Mouse (Mus musculus) gastrocnemius, adult 2 months (tissue): ENCODE results near the gene Ppm1n. TPM values are rescaled to one million over a fixed set of nuclear protein-coding genes. Genes with fewer than 3 reads are reported as not detected.
A peak's percentile ranks its signal among the peaks of the same experiment; 100 is the strongest.

ENCODE experiments used
- DNase-seq: peaks from one replicate; pipeline ENCODE4 v3.0.0; 2022
- H3K27ac ChIP-seq: fragments of 200-600 bp; 2 replicates; pipeline ENCODE4 v1.8.1; 2022; ENCODE audit warnings: mild to moderate bottlenecking
- H3K4me3 ChIP-seq: fragments of 200-600 bp; 2 replicates; pipeline ENCODE4 v1.8.1; 2022; ENCODE audit warnings: mild to moderate bottlenecking, moderate library complexity
- CTCF ChIP-seq: fragments of 200-600 bp; IDR thresholded peaks from 2 replicates; pipeline ENCODE4 v1.8.1; 2022; ENCODE audit warnings: antibody characterized with exemption, mild to moderate bottlenecking, moderate library complexity
- intact Hi-C: fragments of 180-260 bp; cut with DNase I; formaldehyde crosslinking; loops from one replicate; pipeline ENCODE4 v1.15.1; 2025
- total RNA-seq, 2 experiments: library from RNA; stranded (reverse); gene quantifications; 2 replicates each; pipeline ENCODE4 v1.2.3; 2021

Gene Ppm1n
- total RNA-seq, 2 experiments from 2014 or later, result 0.74 TPM; not detected in 1

DNA sequence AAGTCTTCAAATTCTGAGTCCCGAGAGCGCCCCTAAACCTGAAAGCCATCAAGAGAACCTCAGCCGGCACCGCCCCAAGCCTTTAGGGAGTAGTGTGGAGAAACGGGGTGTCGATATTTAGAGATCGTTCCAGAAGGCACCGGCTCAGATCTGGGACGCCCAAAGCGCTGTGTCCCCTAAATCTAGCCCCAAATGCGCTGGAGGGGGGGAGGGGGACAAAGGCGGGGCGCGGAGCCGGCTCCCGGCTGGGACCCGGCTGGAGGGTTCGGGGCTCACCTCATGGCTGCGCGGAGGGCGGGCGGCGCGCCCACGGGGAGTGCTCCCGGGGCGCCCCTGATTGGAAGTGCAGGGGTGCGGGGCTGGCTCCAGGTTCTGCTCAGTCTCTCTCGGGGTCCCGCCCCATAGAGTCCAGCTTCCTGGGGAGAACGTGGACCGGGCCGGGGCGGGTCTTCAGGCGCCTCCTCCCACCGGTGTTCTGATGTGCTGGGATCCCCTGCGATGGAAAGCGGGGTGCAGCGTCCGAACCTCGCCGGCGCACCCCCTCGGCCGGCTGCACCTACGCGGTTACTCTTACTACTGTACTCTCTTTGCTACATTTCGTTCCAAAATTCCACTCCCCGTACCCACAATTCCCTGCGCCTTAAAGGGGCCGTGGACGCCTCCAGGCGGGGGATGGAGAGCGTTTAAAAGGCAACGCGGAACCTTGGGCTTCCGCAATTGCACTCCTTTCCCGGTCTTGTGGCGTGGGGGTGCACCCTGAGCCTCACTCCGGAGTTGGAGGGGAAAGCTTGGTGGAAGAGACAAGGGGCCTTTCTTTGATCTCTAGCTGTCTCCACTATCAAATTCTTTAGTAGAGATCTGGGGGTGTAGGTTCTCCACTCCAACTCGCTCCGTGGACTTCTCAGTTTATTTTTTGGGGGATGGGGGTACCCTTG lies 8.4 kb downstream of the Ppm1n start, which contains the start of gene Vasp:
TSS of gene Vasp (minus strand) at position 580 of the 935 bp plus-strand sequence.
- intact Hi-C loops, result no loop called here
- TF ChIP-seq CTCF, result no peak
- H3K4me3 ChIP-seq, result peak within 1 kb of the TSS; percentile 95
- peak; percentile 86 for DNase-seq
- H3K27ac ChIP-seq, result peak within 1 kb of the TSS; percentile 93

DNA sequence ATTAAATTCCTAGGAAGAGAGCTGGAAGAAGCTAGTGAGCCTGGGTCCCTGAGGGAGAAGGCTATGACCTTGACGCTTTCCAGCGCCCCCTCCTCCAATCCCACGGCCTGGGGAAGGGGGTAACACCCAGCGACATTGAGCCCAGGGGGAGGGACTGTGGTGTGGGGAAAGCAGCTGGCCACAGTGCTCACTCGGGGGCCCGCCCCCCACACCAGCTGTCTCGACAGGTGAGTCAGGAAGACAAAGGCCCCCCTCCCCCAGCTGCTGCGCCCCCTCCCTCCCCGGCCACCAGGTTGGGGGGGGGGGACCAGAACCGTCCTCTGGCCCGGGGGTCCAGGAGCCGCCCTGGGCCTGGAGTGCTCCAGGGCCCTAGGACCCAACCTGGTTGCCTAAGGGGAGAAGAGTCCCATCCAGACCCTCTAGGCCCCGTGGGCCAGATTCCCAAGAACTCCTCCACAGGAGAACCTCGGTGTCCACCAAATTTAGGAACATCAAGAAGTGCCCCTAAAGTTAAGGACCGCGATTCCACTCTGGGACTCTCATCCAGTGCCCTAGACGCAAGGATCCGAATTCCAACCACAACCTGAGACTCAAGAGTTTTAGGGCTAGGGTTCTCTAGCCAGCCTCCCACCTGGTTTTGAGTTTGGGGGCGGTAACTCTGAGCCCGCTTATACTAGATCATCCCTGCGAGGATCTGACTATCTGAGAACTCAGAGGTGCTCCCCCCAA lies 9.2 kb downstream of the Ppm1n start:
- peak; percentile 41 for DNase-seq
- intact Hi-C loops, result no loop called here
- TF ChIP-seq CTCF, result no peak
- peak overlapping the region; percentile 93 for H3K27ac ChIP-seq
- H3K4me3 ChIP-seq, result peak overlapping the region; percentile 95

DNA sequence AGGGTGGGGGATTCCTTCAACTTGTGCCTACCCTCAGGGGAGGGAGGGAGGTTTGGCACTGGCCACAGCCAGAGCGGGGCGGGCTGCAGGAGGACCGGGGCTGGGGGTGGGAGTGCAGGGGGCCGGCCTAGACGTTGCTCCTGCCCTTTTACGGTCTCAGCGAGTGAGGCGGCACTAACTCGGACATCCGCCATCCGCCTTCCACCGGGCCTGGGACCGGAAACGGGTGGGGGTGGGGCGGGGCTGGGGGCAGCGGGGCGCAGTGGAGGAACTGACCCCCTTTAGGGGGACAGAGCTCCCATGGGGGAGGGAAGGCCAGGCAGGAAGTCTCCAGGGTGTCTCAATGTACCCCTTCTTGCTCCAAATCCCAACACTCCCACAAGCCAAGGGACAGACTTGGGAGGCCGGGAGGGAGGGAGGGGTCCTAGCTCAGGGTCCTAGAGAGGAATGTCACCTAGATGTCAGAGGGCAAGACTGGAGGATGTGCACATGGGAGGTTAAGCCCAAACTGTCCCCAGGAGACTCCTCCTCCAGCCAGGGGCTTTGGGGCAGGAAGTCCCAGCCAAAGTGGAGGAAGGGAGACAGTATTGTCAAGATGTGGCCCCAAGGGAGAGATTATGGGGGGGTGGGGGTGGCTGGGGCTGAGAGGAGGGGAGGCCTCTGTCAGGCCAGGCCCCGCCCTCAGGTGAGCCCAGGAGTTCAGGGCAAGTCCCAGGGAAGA lies 10.0 kb downstream of the Ppm1n start:
- Histone ChIP-seq H3K27ac (peak overlapping the region; percentile 93), H3K4me3 (peak overlapping the region; percentile 95)
- DNase-seq, result peak; percentile 82
- intact Hi-C loops, result no loop called here
- no peak for TF ChIP-seq CTCF

DNA sequence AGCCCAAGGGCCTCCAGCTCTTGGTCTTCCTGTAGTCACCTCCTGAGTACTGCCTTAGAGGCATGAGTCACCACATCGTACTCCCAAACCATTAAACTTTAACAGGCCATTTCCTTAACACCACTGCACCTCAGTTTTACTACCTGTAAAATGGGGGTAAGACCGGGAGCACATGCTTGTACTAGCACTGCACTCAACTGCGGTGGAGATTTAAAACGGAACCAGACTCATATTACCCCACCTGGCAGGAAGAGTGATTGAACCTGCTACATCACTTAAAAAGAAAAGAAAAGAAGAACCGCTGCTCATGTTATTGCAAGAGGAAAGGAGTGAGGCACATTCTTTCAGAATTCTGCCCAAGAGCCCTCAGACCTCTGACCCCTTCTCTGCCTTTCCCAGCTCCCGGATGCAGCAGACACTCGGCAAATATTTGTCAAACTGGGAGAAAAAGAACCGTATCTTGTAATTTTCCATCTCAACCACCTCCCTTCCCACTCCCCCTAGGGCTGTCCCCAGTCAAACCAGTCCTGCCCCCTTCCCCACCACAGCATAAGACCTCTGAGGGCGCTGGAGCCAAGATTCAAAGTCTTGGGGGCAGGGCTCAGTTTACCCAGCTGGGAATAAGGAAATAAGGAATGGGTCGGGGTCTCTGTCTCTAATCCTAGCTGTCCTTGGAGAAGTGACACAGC lies 10.7 kb downstream of the Ppm1n start:
- H3K27ac ChIP-seq, result peak overlapping the region; percentile 93
- no peak for DNase-seq
- TF ChIP-seq CTCF, result no peak
- H3K4me3 ChIP-seq, result peak overlapping the region; percentile 95
- intact Hi-C loops, result no loop called here

DNA sequence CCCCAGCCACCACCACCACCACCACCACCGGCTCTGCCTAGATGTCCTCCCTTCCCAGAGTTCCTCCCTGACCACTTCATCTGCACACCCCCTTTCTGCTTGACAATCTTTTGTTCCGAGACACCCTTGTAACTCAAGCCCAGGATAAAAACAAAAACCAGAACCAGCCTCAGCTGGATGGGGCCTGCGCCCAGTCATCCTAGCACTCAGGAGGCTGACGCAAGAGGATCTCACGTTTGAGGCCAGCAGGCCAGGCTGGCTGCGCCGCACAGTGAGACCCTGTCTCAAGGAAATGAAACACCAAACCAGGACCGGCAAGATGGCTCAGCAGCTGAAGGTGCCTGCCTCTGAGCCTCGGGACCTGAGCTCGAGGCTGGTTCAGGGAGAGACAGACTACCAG lies 12.8 kb downstream of the Ppm1n start:
- Histone ChIP-seq H3K27ac (peak overlapping the region; percentile 93), H3K4me3 (peak overlapping the region; percentile 33; the same call in 1 of the 2 replicates)
- TF ChIP-seq CTCF, result no peak
- peak; percentile 54 for DNase-seq
- intact Hi-C loops, result no loop called here

DNA sequence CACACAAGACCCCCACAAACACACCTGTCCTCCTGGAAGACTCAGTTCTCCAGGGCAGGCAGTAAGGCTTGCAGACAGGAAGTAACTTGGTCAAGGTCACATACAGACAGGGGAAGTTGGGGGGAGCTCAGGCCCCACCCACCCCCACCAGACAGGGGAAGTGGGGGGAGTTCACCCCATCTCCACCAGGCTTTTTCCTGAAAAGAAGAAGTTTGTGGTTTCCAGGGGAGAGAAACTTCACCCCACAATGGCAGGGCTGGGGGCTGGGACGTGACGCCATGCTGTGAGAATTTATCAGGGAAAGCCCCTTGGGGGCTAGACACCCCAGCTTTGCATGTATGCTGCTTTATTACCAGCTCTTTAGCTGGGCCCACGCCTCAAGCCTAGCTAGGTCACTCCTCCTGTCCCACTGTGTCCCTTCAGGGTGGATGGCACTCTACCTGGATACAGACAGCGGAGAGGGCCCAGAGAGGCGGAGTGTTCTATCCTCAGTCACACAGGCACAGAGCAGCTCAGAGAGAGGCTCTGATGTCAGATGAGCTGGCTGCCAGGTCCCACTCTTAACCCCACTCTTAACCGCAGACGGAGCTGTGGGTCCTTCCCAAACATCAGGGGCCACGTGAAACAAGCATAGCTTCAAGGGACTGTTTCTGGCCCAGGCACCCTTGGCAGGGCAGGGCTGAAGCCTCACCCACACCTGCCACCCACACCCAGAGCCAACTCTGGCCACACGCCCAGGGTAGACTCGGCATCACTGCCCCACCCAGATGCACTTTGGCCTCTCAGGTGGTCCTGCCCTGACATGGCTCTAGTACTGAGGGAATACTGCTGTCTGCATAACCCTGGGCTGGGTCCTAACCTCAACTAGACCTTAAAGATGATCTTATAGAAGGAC lies 13.7 kb downstream of the Ppm1n start:
- no peak for TF ChIP-seq CTCF
- intact Hi-C loops, result no loop called here
- Histone ChIP-seq H3K27ac (peak overlapping the region; percentile 93), H3K4me3 (peak overlapping the region; percentile 30)
- DNase-seq, result peak; percentile 66

DNA sequence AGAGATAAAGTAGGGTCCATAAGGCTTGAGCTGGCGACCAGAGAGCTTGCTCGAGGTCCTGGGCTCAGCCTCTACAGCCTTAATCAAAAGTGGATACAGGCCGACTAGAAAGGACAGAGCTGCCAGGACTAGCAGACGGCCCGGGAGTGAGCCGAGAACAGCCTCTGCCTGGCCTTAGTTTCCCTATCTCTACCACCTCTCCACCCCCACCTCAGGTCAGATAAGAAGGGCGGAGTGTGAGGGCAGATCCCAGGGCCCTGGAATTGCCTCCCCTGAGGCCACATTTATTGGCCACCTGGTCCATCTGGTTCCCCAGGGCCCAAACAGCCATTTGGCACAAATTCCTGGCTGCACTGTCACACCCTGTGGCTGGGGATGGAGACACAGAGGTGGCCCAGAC lies 14.7 kb downstream of the Ppm1n start:
- Histone ChIP-seq H3K4me3 (peak overlapping the region; percentile 21; the same call in 1 of the 2 replicates), H3K27ac (peak overlapping the region; percentile 93)
- peak; percentile 60 for DNase-seq
- TF ChIP-seq CTCF, result no peak
- intact Hi-C loops, result no loop called here

DNA sequence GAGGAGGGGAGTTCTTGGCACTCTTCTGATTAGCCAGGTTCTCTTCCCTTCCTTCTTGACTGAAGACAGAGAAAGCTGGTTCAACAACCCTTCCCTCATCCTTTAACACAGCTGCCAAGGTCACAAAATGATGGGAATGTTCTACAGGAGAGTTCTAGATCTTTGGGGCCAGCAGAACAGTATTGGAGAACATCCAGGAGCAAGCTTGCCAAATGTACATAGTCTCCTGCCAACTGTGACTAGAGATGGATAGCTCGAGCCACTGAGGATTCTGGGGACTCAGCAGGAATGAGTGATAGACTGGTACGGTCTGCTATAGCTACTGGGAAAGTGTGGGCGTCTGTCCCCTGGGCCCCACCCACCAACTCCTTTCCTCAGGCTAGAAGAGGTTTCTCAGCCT lies 21.5 kb downstream of the Ppm1n start:
- intact Hi-C loops, result no loop called here
- H3K4me3 ChIP-seq, result no peak overlapping the region
- peak overlapping the region; percentile 46; the same call in 1 of the 2 replicates for H3K27ac ChIP-seq
- no peak for DNase-seq
- TF ChIP-seq CTCF, result no peak

DNA sequence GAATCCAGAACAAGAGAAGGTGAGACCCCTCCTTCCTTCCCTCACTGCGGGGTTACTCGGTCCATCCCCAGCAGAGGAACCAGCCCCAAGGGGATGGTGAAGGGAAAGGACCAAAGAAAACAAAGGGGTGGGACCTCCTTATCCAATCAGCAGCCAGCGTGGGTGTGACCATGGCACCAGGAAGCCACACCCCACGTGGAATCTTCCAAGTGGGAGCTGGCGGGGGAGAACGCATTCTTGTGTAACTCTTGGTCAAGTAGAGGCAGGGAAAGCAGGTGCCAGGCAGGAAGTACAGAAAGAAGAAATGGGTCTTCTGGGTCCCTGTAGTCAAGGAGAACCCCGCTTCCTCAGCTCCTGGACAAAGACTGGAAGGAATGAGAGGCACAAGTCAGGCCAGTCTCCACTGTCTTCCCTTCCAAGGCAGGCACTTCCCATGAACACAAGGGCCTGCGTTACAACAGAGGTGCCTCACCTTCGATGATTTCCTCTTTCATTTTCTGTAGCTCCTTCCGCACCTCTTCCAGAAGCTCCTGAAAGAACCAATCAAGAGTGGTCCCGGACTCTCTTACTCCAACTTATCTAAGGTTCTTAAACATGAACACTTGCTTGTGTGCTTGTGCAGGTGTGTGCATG lies 22.4 kb downstream of the Ppm1n start:
- Histone ChIP-seq H3K27ac (peak overlapping the region; percentile 46; the same call in 1 of the 2 replicates), H3K4me3 (no peak overlapping the region)
- peak; percentile 76 for DNase-seq
- TF ChIP-seq CTCF, result no peak
- intact Hi-C loops, result no loop called here

DNA sequence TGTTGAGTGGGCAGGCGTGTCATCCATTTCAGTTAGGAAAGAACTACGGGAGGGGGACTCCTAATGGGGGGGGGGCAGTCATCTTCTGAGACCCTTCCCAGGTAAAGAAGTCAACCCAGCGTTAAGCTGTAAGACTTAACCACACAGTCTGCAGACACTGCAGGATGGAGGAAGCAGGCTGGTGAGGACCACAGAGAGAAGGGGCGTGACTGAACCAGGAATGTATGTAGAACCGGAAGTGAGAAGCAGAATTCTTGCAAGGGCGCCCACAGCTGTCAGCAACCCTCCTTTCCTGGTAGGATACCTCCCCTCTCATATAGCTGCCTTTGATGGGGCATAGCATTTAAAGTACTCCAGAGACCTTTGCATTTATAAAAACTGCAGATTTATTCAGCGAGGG lies 23.3 kb downstream of the Ppm1n start:
- H3K27ac ChIP-seq, result no peak overlapping the region
- no peak for TF ChIP-seq CTCF
- H3K4me3 ChIP-seq, result no peak overlapping the region
- DNase-seq, result no peak
- intact Hi-C loops, result no loop called here

DNA sequence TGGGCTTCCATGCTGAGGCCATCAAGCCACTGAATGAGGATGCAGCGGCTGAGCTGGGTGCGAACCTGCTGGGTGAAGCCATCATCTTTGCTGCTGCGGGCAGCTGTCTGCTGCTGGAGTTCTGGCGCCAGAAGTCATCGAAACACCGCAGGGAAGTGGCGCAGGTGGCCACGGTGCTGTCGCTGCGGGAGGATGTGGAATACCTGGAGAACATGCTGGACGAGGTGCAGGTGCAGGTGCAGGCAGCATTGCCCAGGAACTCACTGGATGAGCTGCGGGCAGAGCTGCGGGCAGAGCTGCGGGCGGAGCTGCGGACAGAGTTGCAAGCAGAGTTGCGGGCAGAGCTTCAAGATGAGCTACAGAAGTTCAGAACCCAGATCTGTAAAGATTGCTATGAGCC lies 24.5 kb downstream of the Ppm1n start:
- TF ChIP-seq CTCF, result no peak
- no peak for DNase-seq
- Histone ChIP-seq H3K4me3 (no peak overlapping the region), H3K27ac (no peak overlapping the region)
- intact Hi-C loops, result no loop called here
